Mouse (Mus musculus) liver, adult 2 months (tissue): ENCODE results near the gene Shroom3.

Source experiments
- CTCF ChIP-seq: fragments of 200-500 bp; IDR thresholded peaks from 2 replicates; pipeline ENCODE4 v1.5.1; 2011; ENCODE audit warnings: low read depth, low read length, control low read depth
- POLR2A ChIP-seq: fragments of 200-500 bp; IDR thresholded peaks from 2 replicates; pipeline ENCODE4 v1.6.1; 2011; ENCODE audit warnings: low read length, control low read depth; ENCODE audit not compliant: insufficient read depth; ENCODE audit errors: extremely low read depth

- TF ChIP-seq CTCF (no peak), POLR2A (0 out of 2 replicates have a peak, but pooled peaks have one; percentile 7)
Measured at GRCm38 (mm10) chr5:92808503-92809415, 125.5 kb downstream of the Shroom3 start.
